Mouse (Mus musculus) left cerebral cortex, adult 8-10 months (tissue): Measurements from ENCODE around the gene Mapk8ip3. TPM values are rescaled to one million over a fixed set of nuclear protein-coding genes. Genes with fewer than 3 reads are reported as not detected.
A peak's percentile ranks its signal among the peaks of the same experiment; 100 is the strongest.

Experiments
- DNase-seq, 2 experiments: peaks; one replicate each; pipeline ENCODE4 v3.0.0; 2022; ENCODE audit warnings: low spot score in 2 of 2
- total RNA-seq, 4 experiments: library from RNA; stranded (reverse); gene quantifications; 2 replicates each; pipeline ENCODE4 v1.2.4; 2022

Mapk8ip3 gene
- total RNA-seq, 4 experiments from 2014 or later, result 348 to 379 (median 363) TPM

GRCm38 (mm10) chr17:24886134-24886931 is 50.4 kb downstream of the Mapk8ip3 start, which contains the start of the genes Nubp2 and Spsb3:
Gene Nubp2 (minus strand): TSS chr17:24886349.
Gene Spsb3 (plus strand): TSS chr17:24886643.
- peak; percentile 90 to 100 for DNase-seq

- DNase-seq, result no peak
Measured at GRCm38 (mm10) chr17:24885356-24886133, 51.2 kb downstream of the Mapk8ip3 start.

- DNase-seq, result no peak
Measured at GRCm38 (mm10) chr17:24884391-24884790, 52.4 kb downstream of the Mapk8ip3 start.

- DNase-seq, result no peak
Measured at GRCm38 (mm10) chr17:24881738-24882440, 54.9 kb downstream of the Mapk8ip3 start.

- no peak for DNase-seq
Measured at GRCm38 (mm10) chr17:24878531-24878930, 58.2 kb downstream of the Mapk8ip3 start.

- DNase-seq, result no peak
Measured at GRCm38 (mm10) chr17:24878117-24878397, 58.7 kb downstream of the Mapk8ip3 start.

- DNase-seq, result no peak
Measured at GRCm38 (mm10) chr17:24877336-24878116, 59.3 kb downstream of the Mapk8ip3 start.

- no peak for DNase-seq
Measured at GRCm38 (mm10) chr17:24874989-24875388, 61.8 kb downstream of the Mapk8ip3 start.

- DNase-seq, result no peak
Measured at GRCm38 (mm10) chr17:24874405-24874745, 62.4 kb downstream of the Mapk8ip3 start.

GRCm38 (mm10) chr17:24873695-24874404 is 62.9 kb downstream of the Mapk8ip3 start:
- DNase-seq, result no peak

- DNase-seq, result no peak
Measured at GRCm38 (mm10) chr17:24867914-24868313, 68.9 kb downstream of the Mapk8ip3 start.

- DNase-seq, result no peak
Measured at GRCm38 (mm10) chr17:24865776-24866175, 71.0 kb downstream of the Mapk8ip3 start, which contains the start of gene Igfals. Gene Igfals (plus strand): TSS chr17:24865997.

- no peak for DNase-seq
Measured at GRCm38 (mm10) chr17:24861785-24862184, 75.0 kb downstream of the Mapk8ip3 start.

GRCm38 (mm10) chr17:24860076-24860475 is 76.7 kb downstream of the Mapk8ip3 start:
- DNase-seq, result no peak

GRCm38 (mm10) chr17:24858967-24859366 is 77.8 kb downstream of the Mapk8ip3 start:
- DNase-seq, result no peak

GRCm38 (mm10) chr17:24857831-24858470 is 78.8 kb downstream of the Mapk8ip3 start:
- no peak for DNase-seq

- no peak for DNase-seq
Measured at GRCm38 (mm10) chr17:24856589-24856988, 80.2 kb downstream of the Mapk8ip3 start.

GRCm38 (mm10) chr17:24855838-24856464 is 80.8 kb downstream of the Mapk8ip3 start:
- no peak for DNase-seq

- no peak for DNase-seq
Measured at GRCm38 (mm10) chr17:24851381-24852125, 85.2 kb downstream of the Mapk8ip3 start.
